Mouse (Mus musculus): ENCODE data around the gene Mbd5. TPM values are rescaled to one million over a fixed set of nuclear protein-coding genes. Genes with fewer than 3 reads are reported as not detected.

The Mbd5 gene
- 10.3 and 12.0 TPM in 2 replicates for total RNA-seq (2014; rRNA removed)
- polyA plus RNA-seq (2012; rRNA removed) = 2.4 and 2.6 TPM in 2 replicates

DNA sequence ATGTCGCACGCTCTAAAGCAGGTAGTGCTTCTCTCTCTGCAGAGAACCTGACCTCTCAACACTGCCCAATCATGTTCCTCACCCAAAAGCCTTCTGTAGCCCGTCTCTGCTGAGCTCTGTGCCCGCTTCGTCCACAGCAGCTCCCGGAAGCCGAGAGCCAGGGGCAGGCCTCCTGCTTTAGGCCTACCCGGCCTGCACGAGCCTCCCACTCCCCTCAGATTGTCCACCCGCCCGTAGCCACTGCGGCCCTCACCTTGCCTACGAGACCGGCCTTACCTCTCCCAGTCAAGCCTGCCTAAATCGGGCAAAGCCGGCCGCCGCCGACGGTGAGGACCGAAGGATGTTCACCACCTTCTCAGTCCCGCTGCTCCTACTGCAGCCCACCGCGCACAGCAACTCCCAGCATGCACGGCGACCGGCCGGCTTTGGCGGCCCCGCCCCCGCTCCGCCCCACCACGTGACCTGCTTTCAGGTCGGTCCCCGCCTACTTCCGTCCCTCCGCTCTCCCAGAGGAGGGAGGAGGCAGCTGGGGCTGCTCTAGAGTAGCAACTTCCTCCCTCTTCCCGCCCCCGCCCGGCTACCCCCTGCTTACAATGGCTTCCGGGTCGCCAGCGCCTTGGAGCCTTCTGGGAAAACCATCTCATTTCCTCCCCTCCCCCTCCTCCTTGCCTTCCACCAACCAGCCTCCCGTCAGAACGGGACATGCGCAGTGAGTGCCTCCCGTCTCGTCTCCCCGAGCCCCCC, at the start of gene Mbd5:
Mbd5 (plus strand) TSS at position 668 of the 744 bp plus-strand sequence.
- Histone ChIP-seq H3K27me3 (ENCODE audit: control insufficient read depth, insufficient read depth, low read length) (no peaks in the 10 kb centered on the region), H3K27ac (replicated peaks; ENCODE audit: insufficient read depth, low read depth, low read length) (peak within 1 kb of the TSS; percentile 93), H3K9ac (ENCODE audit: low read depth, low read length) (peak within 1 kb of the TSS; percentile 93), H3K4me3 (ENCODE audit: insufficient read depth, low read depth, low read length) (peak within 1 kb of the TSS; percentile 94), H3K36me3 (ENCODE audit: control insufficient read depth, insufficient read depth, low read length) (no peaks in the 10 kb centered on the region), H3K4me1 (ENCODE audit: control insufficient read depth, insufficient read depth, low read length) (peaks cover 3% of the 10 kb centered on the region; the same call in 1 of the 2 replicates), H3K79me2 (ENCODE audit: control insufficient read depth, insufficient read depth, low read length) (peaks cover 12% of the 10 kb centered on the region; the same call in 1 of the 2 replicates)
- TF ChIP-seq POLR2A (IDR thresholded peaks at IDR 0.05; ENCODE audit: extremely low read depth, insufficient read depth, low read length) (peak; percentile 87), CTCF (IDR thresholded peaks at IDR 0.05; ENCODE audit: low read depth, low read length) (no peak)
- under 1% methylated on average over 48 of the region's 49 CpGs for WGBS
- DNase-seq (ENCODE audit: extremely low read depth, low read depth, low spot score) = peak; percentile 94

DNA sequence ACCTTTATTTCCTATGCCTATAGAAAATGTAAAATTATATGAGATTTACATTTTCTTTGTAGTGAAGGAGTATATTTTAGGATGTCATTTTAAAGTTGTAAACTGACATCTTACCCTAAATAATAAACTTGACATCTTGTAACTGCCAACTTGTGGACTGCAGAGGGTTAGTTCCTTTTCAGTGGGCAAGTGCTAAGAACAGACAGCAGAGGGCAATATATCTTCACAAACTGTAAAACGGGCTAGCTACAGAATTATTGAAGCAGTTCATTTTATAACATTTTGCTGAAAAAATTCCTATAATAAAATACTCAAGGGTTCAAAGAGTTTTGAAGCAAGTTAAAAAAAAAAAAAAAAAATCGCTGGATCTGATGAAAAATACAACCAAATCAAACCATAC, 40.4 kb upstream of the Mbd5 start:
- TF ChIP-seq CTCF (IDR thresholded peaks at IDR 0.05; ENCODE audit: low read depth, low read length) (peak; percentile 12; the same call in 1 of the 2 replicates), POLR2A (IDR thresholded peaks at IDR 0.05; ENCODE audit: extremely low read depth, insufficient read depth, low read length) (no peak)
- Histone ChIP-seq H3K27ac (replicated peaks; ENCODE audit: insufficient read depth, low read depth, low read length) (no peak overlapping the region), H3K4me1 (ENCODE audit: control insufficient read depth, insufficient read depth, low read length) (no peaks in the 10 kb centered on the region), H3K27me3 (ENCODE audit: control insufficient read depth, insufficient read depth, low read length) (no peaks in the 10 kb centered on the region), H3K36me3 (ENCODE audit: control insufficient read depth, insufficient read depth, low read length) (peaks cover 33% of the 10 kb centered on the region), H3K9ac (ENCODE audit: low read depth, low read length) (no peak overlapping the region), H3K4me3 (ENCODE audit: insufficient read depth, low read depth, low read length) (no peak overlapping the region), H3K79me2 (ENCODE audit: control insufficient read depth, insufficient read depth, low read length) (no peaks in the 10 kb centered on the region)
- WGBS = 56% methylated on average over 2 of the region's 2 CpGs
- peak; percentile 21 for DNase-seq (ENCODE audit: extremely low read depth, low read depth, low spot score)

DNA sequence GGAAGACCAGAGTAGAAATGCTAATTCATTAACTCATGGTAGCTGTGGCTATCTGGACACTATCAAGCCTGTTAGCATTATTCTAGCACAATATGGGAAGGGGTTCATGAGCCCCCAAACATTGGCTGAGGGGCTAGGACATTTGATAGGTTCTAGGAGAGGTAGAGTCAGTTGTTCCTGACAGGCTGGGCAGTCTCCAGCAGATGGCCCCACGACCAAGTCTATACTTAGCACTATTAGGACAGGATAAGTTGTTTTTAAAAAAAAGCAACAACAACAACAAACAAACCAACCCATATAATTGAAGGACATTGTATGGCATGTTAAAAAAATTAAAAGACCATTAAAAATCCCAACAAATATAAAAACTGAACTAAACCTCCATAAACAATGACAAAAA, 35.1 kb upstream of the Mbd5 start:
- no peak for TF ChIP-seq POLR2A (IDR thresholded peaks at IDR 0.05; ENCODE audit: extremely low read depth, insufficient read depth, low read length)
- no peak for TF ChIP-seq CTCF (IDR thresholded peaks at IDR 0.05; ENCODE audit: low read depth, low read length)
- Histone ChIP-seq H3K79me2 (ENCODE audit: control insufficient read depth, insufficient read depth, low read length) (no peaks in the 10 kb centered on the region), H3K27ac (replicated peaks; ENCODE audit: insufficient read depth, low read depth, low read length) (no peak overlapping the region), H3K27me3 (ENCODE audit: control insufficient read depth, insufficient read depth, low read length) (no peaks in the 10 kb centered on the region), H3K4me1 (ENCODE audit: control insufficient read depth, insufficient read depth, low read length) (no peaks in the 10 kb centered on the region), H3K4me3 (ENCODE audit: insufficient read depth, low read depth, low read length) (no peak overlapping the region), H3K36me3 (ENCODE audit: control insufficient read depth, insufficient read depth, low read length) (peaks cover 23% of the 10 kb centered on the region), H3K9ac (ENCODE audit: low read depth, low read length) (no peak overlapping the region)
- DNase-seq (ENCODE audit: extremely low read depth, low read depth, low spot score) = no peak
- WGBS = 70% methylated on average over 1 of the region's 1 CpGs

DNA sequence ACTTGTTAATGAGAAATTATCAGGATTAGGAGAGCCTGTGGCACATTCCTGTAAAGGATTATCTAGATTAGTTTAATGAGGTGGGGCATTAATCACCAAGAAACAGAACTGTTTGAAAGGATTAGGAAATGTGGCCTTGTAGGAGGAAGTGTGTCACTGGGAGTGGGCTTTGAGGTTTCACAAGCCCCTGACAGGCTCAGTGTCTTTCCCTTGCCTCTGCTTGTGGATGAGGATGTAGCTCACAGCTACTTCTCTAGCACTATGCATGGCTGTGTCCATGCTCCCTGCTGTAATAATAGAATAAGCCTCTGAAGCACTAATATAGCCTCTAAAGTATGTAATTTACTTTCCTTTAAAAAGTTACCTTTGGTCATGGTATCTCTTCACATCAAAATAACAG, 33.5 kb upstream of the Mbd5 start:
- H3K36me3 ChIP-seq (ENCODE audit: control insufficient read depth, insufficient read depth, low read length) = peaks cover 22% of the 10 kb centered on the region
- no peak overlapping the region for H3K4me3 ChIP-seq (ENCODE audit: insufficient read depth, low read depth, low read length)
- DNase-seq (ENCODE audit: extremely low read depth, low read depth, low spot score) = no peak
- H3K9ac ChIP-seq (ENCODE audit: low read depth, low read length) = no peak overlapping the region
- H3K27me3 ChIP-seq (ENCODE audit: control insufficient read depth, insufficient read depth, low read length) = no peaks in the 10 kb centered on the region
- TF ChIP-seq POLR2A (IDR thresholded peaks at IDR 0.05; ENCODE audit: extremely low read depth, insufficient read depth, low read length) (no peak), CTCF (IDR thresholded peaks at IDR 0.05; ENCODE audit: low read depth, low read length) (no peak)
- no peaks in the 10 kb centered on the region for H3K79me2 ChIP-seq (ENCODE audit: control insufficient read depth, insufficient read depth, low read length)
- H3K27ac ChIP-seq (replicated peaks; ENCODE audit: insufficient read depth, low read depth, low read length) = no peak overlapping the region
- H3K4me1 ChIP-seq (ENCODE audit: control insufficient read depth, insufficient read depth, low read length) = no peaks in the 10 kb centered on the region

DNA sequence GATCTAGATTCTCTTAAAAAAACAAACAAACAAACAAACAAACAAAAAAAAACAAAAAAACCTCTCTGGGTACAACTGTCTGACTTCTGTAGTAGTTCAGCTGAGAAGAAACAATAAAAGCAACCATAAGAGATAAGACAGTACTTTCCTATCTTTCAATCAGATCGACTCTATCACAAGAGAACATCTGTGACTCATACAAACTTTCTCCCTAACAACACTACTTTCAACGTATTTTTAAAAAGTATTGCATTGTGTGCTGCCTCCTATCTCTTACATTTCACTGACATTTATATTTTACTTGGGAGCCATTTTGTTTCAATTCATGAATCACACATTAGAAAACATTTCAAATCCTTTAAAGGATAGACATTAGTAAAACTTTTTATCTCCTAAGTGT, 14.2 kb upstream of the Mbd5 start:
- H3K4me1 ChIP-seq (ENCODE audit: control insufficient read depth, insufficient read depth, low read length) = no peaks in the 10 kb centered on the region
- 84% methylated on average over 2 of the region's 2 CpGs for WGBS
- no peak overlapping the region for H3K27ac ChIP-seq (replicated peaks; ENCODE audit: insufficient read depth, low read depth, low read length)
- H3K27me3 ChIP-seq (ENCODE audit: control insufficient read depth, insufficient read depth, low read length) = no peaks in the 10 kb centered on the region
- DNase-seq (ENCODE audit: extremely low read depth, low read depth, low spot score) = no peak
- no peak overlapping the region for H3K4me3 ChIP-seq (ENCODE audit: insufficient read depth, low read depth, low read length)
- H3K9ac ChIP-seq (ENCODE audit: low read depth, low read length) = no peak overlapping the region
- TF ChIP-seq POLR2A (IDR thresholded peaks at IDR 0.05; ENCODE audit: extremely low read depth, insufficient read depth, low read length) (no peak), CTCF (IDR thresholded peaks at IDR 0.05; ENCODE audit: low read depth, low read length) (no peak)
- H3K79me2 ChIP-seq (ENCODE audit: control insufficient read depth, insufficient read depth, low read length) = no peaks in the 10 kb centered on the region; the same call in 1 of the 2 replicates
- peaks cover 22% of the 10 kb centered on the region for H3K36me3 ChIP-seq (ENCODE audit: control insufficient read depth, insufficient read depth, low read length)

DNA sequence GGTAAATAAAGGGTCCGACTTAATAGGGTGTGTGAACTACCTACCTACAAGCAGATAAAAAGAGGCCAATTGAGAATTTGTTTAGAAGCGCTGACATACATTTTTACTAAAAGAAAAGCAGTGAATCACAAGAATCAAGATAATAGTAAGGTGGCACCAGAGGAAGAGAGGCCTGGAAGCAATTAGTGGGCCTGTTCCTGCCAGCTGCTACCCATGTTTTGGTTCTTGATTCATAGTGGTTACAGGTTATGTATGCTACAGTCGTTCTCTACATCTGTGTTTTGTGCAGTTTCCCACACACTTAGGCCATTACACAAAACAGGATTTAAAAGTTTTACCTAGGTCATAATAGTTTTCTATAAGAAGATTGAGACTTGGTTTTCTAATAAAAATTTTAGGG, 1.5 kb upstream of the Mbd5 start:
- 47% methylated on average over 3 of the region's 3 CpGs for WGBS
- TF ChIP-seq CTCF (IDR thresholded peaks at IDR 0.05; ENCODE audit: low read depth, low read length) (no peak), POLR2A (IDR thresholded peaks at IDR 0.05; ENCODE audit: extremely low read depth, insufficient read depth, low read length) (no peak)
- peaks cover 3% of the 10 kb centered on the region; the same call in 1 of the 2 replicates for H3K4me1 ChIP-seq (ENCODE audit: control insufficient read depth, insufficient read depth, low read length)
- no peak overlapping the region for H3K27ac ChIP-seq (replicated peaks; ENCODE audit: insufficient read depth, low read depth, low read length)
- H3K79me2 ChIP-seq (ENCODE audit: control insufficient read depth, insufficient read depth, low read length) = peaks cover 12% of the 10 kb centered on the region; the same call in 1 of the 2 replicates
- H3K4me3 ChIP-seq (ENCODE audit: insufficient read depth, low read depth, low read length) = no peak overlapping the region
- no peak for DNase-seq (ENCODE audit: extremely low read depth, low read depth, low spot score)
- H3K36me3 ChIP-seq (ENCODE audit: control insufficient read depth, insufficient read depth, low read length) = no peaks in the 10 kb centered on the region
- no peaks in the 10 kb centered on the region for H3K27me3 ChIP-seq (ENCODE audit: control insufficient read depth, insufficient read depth, low read length)
- no peak overlapping the region for H3K9ac ChIP-seq (ENCODE audit: low read depth, low read length)

Data from liver, adult 2 months (tissue).